Mouse (Mus musculus) kidney, postnatal 14 days (tissue): Measurements from ENCODE around the gene Armcx6.
"Not testable (repeated sequence)": the region's sequence is repeated elsewhere in the genome, so short reads cannot be mapped to it uniquely, and the experiment has no call there.

Source experiments
- DNase-seq: peaks from one replicate; pipeline ENCODE4 v3.0.0; 2022; ENCODE audit warnings: mixed read lengths

The Armcx6 gene

DNA sequence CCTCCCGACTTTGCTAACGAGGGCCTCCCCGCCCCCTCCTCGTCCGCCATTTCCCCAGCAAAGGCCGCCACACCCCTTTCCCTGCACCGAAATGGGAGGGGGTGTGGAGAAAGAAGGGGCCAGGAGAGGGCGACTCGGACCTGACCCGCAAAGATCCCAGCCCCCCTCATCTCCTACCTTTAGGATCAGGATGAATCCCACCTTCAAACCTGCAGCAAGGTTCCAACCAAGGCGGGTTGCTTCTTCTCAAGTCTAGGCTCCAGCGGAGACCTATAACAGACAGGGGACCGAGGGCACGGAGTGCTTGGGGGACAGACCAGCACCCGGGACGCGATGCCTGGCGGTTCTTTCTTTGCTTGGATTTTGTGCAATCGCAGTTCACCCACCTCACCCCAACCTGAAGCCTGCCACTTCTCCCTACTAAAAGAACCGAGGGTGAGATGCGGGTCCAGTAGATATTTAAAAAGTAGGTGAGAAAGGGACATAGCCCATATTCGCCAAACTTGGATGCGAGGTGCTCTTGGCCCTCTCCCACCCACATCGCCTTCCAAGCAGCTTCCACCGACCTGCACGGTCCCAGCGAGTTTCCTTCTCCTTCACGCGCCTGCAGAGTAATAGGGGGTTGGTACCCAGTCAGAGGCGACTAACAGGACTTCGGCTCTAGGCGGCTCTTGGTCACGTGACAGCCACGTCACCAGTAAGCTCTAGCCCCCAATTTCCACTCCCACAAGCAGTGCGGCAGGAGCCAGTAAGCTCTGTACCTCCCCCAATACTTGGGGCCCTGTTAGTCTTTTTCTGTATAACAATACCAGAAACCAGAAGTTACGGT, at the start of gene Armcx6:
Gene Armcx6 (minus strand): TSS at position 654 of the 829 bp plus-strand sequence.
- DNase-seq, result peak; percentile 79

GRCm38 (mm10) chrX:134787728-134788127, 36.5 kb upstream of the Armcx6 start:
- no peak for DNase-seq

- not testable (repeated sequence) for DNase-seq
Measured at GRCm38 (mm10) chrX:134763428-134764198, 12.4 kb upstream of the Armcx6 start.

DNA sequence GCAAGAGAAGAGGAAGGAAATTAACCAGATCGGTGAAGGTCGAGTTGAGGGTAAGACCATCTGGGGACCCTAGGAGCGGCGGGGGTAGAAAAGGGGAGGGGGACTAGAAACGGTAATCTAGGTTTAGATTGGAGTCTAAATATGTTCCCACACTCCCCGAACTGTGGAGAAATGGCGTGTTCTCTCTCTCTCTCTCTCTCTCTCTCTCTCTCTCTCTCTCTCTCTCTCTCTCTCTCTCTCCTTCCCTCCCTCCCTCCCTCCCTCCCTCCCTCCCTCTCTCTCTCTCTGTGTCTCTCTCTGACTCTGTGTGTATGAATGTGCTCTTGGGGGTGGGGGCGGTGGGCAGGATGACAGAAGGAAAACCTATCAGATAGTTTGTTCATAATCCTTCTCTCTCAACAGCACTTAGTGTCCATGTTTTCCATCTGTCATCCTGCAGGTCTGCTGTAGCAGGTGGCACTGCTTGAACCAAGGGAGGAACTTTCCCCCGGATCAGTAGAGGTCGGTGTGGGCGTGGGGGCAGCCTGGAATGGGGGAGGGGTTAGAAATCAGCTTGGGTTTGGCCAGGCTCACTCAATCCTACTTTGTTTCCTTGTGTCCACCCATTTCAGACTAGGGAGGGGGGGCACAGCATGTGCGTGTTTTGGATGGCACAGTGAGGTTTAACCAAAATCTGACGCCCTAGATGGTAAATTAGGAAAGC, 6.2 kb upstream of the Armcx6 start:
- peak; percentile 3 for DNase-seq

- DNase-seq, result peak; percentile 75
Measured at GRCm38 (mm10) chrX:134756434-134757292, 5.4 kb upstream of the Armcx6 start, which contains the start of gene Armcx3. Gene Armcx3, plus strand, starts transcription at chrX:134756595.

- DNase-seq, result no peak
Measured at GRCm38 (mm10) chrX:134752584-134752983, 1.4 kb upstream of the Armcx6 start.

DNA sequence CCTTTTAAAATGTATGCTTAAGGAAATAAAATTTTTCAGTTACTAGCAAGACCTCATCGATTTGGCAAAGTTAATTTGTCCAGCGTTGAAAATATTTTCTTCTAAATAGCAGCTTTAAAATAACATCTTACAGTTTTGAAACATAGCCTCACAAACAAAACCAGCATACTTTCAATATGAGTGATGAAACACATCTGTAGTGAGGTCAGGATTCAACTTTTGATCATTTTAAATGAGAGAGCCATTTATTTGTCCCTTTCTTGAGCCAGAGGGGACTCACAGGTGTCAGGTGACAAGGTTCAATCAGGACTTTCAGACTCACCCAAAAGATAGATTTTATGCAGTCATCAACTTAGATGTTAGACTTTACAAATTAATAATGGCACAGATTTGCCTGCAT, 693 bp upstream of the Armcx6 start:
- no peak for DNase-seq

GRCm38 (mm10) chrX:134746459-134746858, 4.8 kb downstream of the Armcx6 start:
- peak; percentile 37 for DNase-seq

- DNase-seq, result no peak
Measured at GRCm38 (mm10) chrX:134741862-134742261, 9.4 kb downstream of the Armcx6 start.

- no peak for DNase-seq
Measured at GRCm38 (mm10) chrX:134739160-134739559, 12.1 kb downstream of the Armcx6 start.

- no peak for DNase-seq
Measured at GRCm38 (mm10) chrX:134737796-134738195, 13.4 kb downstream of the Armcx6 start.

GRCm38 (mm10) chrX:134729778-134730177, 21.4 kb downstream of the Armcx6 start:
- peak; percentile 31 for DNase-seq

- DNase-seq, result not testable (repeated sequence)
Measured at GRCm38 (mm10) chrX:134723762-134724161, 27.5 kb downstream of the Armcx6 start.

GRCm38 (mm10) chrX:134718524-134718923, 32.7 kb downstream of the Armcx6 start:
- peak; percentile 66 for DNase-seq

- DNase-seq, result peak; percentile 62
Measured at GRCm38 (mm10) chrX:134717752-134718308, 33.4 kb downstream of the Armcx6 start, which contains the start of gene Armcx1. Gene Armcx1, plus strand, starts transcription at chrX:134717963.

DNA sequence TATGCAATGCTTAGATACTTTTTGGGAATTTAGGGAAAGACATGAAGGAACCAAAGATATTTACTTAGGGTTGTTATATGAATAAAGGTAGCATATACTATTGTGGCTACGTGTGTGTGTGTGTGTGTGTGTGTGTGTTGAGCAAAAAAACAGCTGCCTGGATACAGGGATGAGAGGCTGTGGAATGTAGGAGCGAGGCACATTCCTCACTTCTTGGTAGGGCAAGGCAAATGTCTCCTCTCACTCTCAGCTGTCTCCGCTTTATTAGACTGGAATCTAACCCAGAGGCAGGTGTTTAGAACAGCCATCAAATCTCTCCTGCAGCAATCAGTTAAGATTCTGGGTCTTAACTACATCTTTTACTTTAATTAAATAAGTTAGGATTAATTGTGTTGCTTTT, 34.4 kb downstream of the Armcx6 start:
- DNase-seq, result no peak
